Mouse (Mus musculus): ENCODE results near the gene Elane. TPM values are rescaled to one million over a fixed set of nuclear protein-coding genes. Genes with fewer than 3 reads are reported as not detected.

Elane gene
- polyA plus RNA-seq, 1 experiment, result not detected

DNA sequence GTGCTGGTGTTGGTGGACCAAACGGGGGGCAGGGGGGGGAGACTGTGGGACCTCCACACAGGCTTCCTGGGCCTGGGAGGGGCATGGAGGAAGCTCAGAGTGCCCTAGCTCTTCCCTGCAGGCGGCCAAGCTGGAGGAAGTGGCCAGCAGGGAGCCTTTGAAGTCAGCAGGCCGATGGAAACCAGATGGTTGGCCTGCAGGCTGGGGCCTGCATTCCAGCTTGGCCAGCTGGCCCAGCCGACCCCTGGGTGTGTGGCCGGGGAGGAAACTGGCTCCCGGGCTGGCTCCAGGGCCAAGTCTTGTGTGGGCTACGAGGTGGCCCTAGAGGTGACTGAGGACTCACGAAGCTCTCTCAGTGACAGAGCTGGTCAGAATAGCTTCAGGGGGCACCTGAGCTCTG is 46.7 kb downstream of the Elane start:
- Histone ChIP-seq H3K4me3 (ENCODE audit: insufficient read depth, low read length) (no peak overlapping the region), H3K27ac (ENCODE audit: insufficient read depth, low read length) (no peak overlapping the region), H3K4me1 (ENCODE audit: control insufficient read depth, insufficient read depth, low read length) (peaks cover 3% of the 10 kb centered on the region; the same call in 1 of the 2 replicates)
- TF ChIP-seq CTCF (IDR thresholded peaks at IDR 0.05; ENCODE audit: extremely low read depth, insufficient read depth, low read length) (no peak), POLR2A (IDR thresholded peaks at IDR 0.05; ENCODE audit: extremely low read depth, insufficient read depth, low read length) (no peak)

DNA sequence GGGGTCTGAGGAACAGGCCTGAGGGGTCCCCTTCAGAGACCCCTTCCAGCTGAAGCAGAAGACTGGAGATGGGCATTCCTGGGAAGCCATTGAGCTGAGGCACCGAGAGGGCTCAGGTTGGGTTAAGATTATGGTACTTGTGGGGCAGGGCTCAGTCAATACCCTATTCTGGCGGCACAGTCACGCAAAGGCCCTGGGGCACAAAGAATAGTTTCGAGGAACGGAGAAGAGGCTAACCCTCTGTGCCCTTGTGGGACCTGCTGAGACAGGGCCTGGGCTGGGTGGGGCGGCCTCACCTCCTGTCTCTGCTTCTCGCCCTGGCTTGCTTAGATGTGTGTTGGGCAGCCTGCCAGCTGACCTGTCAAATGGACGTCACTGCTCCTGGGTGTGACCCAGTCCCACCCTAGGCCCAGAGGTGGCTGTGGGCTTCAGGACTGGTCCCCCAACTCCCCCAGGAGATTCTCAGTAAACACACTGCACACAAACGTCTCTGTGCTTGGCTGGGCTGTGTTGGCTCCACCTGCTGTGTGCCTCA is 47.2 kb downstream of the Elane start:
- no peak overlapping the region for H3K4me3 ChIP-seq (ENCODE audit: insufficient read depth, low read length)
- TF ChIP-seq CTCF (IDR thresholded peaks at IDR 0.05; ENCODE audit: extremely low read depth, insufficient read depth, low read length) (no peak), POLR2A (IDR thresholded peaks at IDR 0.05; ENCODE audit: extremely low read depth, insufficient read depth, low read length) (no peak)
- peaks cover 3% of the 10 kb centered on the region; the same call in 1 of the 2 replicates for H3K4me1 ChIP-seq (ENCODE audit: control insufficient read depth, insufficient read depth, low read length)
- H3K27ac ChIP-seq (ENCODE audit: insufficient read depth, low read length), result no peak overlapping the region

DNA sequence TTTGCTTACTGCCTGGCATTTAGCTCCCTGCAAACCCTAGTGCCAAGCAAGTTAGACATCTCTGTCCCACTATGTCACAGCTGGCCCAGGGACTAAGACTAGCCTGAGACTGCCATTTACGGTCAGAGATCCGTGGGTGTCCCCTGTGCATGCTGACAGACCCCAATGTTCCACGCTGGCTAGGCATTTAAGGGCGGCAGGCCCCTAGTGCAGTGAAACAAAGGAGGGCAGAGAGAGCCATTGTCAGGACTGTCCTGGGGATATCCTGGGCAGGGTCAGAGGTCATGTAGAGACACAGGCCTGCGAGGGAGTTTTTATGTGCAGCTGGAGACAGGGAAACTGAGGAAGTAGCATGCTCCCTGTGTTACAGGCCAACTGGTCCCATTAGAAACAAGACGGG is 47.8 kb downstream of the Elane start:
- no peak overlapping the region for H3K4me3 ChIP-seq (ENCODE audit: insufficient read depth, low read length)
- TF ChIP-seq CTCF (IDR thresholded peaks at IDR 0.05; ENCODE audit: extremely low read depth, insufficient read depth, low read length) (no peak), POLR2A (IDR thresholded peaks at IDR 0.05; ENCODE audit: extremely low read depth, insufficient read depth, low read length) (no peak)
- peaks cover 3% of the 10 kb centered on the region; the same call in 1 of the 2 replicates for H3K4me1 ChIP-seq (ENCODE audit: control insufficient read depth, insufficient read depth, low read length)
- H3K27ac ChIP-seq (ENCODE audit: insufficient read depth, low read length), result no peak overlapping the region

DNA sequence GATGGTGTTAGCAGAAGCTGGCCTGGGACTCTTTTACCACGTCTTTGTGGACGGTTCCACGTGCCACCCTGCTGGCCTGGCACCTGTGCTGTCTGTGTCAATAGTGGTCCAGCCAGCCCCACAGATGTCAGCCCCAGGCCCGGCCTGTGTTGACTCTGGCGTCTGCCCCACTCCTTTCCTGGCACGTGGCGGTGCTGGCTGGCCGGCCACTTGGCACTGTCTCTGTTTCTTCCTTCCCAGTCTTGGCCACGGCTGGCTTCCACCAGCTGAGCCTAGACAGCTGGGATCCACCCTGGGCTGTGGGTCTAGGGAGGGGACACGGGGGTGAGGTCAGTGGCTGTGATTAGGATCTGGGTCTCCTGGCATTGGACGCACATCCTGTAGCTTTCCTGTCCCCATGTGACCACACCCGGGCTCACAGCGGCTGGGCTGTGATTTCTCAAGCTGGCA is 48.2 kb downstream of the Elane start:
- H3K27ac ChIP-seq (ENCODE audit: insufficient read depth, low read length), result no peak overlapping the region
- H3K4me1 ChIP-seq (ENCODE audit: control insufficient read depth, insufficient read depth, low read length), result peaks cover 3% of the 10 kb centered on the region; the same call in 1 of the 2 replicates
- TF ChIP-seq POLR2A (IDR thresholded peaks at IDR 0.05; ENCODE audit: extremely low read depth, insufficient read depth, low read length) (no peak), CTCF (IDR thresholded peaks at IDR 0.05; ENCODE audit: extremely low read depth, insufficient read depth, low read length) (no peak)
- H3K4me3 ChIP-seq (ENCODE audit: insufficient read depth, low read length), result no peak overlapping the region

DNA sequence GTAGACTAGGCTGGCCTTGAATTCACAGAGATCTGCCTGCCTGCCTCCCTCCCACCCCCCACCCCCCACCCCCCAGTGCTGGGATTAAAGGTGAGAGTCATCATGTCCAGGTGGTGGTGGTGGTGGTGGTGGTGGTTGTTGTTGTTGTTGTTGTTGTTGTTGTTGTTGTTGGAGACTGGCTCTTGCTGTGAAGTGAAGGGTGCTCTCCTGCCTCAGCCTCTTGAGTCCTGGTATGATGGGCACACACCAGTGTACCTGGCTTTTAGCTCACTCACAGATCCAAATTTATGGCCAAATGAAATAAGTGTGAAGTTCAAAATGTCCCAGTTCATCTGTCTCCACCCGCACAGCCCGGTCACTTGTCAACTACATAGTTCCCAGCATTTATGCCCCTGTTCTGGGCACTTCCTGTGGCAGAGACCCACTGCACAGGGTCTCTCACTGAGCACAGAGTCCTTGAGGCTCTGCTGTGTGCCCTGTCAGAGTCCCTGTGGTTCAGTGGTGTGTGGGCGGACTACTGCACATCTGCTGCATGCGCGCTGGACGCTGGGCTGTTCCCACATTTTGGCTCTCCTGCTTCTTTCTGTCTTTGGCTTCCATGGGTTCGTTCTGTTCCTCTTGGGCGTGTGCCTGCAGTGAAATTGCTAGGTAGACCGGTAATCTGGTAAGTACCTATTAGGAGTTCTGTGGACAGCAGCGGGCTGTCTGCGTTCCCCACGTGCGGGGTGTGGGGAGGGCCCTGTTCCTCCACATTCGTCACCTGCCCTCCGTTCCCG is 48.9 kb downstream of the Elane start:
- H3K27ac ChIP-seq (ENCODE audit: insufficient read depth, low read length), result no peak overlapping the region
- TF ChIP-seq CTCF (IDR thresholded peaks at IDR 0.05; ENCODE audit: extremely low read depth, insufficient read depth, low read length) (no peak), POLR2A (IDR thresholded peaks at IDR 0.05; ENCODE audit: extremely low read depth, insufficient read depth, low read length) (no peak)
- peaks cover 3% of the 10 kb centered on the region; the same call in 1 of the 2 replicates for H3K4me1 ChIP-seq (ENCODE audit: control insufficient read depth, insufficient read depth, low read length)
- H3K4me3 ChIP-seq (ENCODE audit: insufficient read depth, low read length), result no peak overlapping the region

DNA sequence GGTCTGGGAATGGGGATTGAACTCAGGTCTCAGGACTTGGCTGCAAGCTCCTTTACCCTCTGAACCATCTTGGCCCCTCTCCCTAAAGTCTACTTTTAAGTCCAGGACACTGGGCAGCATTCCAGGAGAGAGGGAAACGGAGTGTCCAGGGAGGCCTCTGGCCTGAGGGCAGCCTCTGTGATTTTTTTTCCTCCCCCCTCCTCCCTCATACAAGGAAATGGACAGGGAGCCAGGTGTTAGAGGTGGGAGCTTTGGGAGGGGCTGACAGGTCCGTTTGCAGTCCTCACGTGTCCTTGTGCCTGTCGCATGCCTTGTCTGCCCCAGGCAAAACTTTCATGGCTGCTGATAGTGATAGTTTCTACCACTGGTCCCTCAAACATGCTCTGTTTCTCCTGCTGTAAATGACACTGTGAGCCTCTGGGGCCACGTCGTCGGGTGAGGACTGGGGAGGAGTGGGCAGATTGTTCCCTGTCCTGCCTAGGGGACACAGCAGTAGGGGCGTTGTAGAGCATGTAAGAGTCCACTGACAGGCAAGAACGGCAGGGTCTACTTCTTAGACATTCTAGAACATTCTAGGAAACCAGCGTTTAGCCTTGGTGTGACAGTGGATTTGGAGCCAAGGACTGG is 50.4 kb downstream of the Elane start:
- H3K27ac ChIP-seq (ENCODE audit: insufficient read depth, low read length), result no peak overlapping the region

GRCm38 (mm10) chr10:79936911-79937441 is 50.9 kb downstream of the Elane start:
- Histone ChIP-seq H3K4me1 (ENCODE audit: control insufficient read depth, insufficient read depth, low read length) (peaks cover 3% of the 10 kb centered on the region; the same call in 1 of the 2 replicates), H3K4me3 (ENCODE audit: insufficient read depth, low read length) (no peak overlapping the region), H3K27ac (ENCODE audit: insufficient read depth, low read length) (no peak overlapping the region)
- TF ChIP-seq CTCF (IDR thresholded peaks at IDR 0.05; ENCODE audit: extremely low read depth, insufficient read depth, low read length), result no peak
- TF ChIP-seq POLR2A (IDR thresholded peaks at IDR 0.05; ENCODE audit: extremely low read depth, insufficient read depth, low read length), result no peak

More for the DNA sequence above, 50.4 kb downstream of the Elane start:
- peaks cover 3% of the 10 kb centered on the region; the same call in 1 of the 2 replicates for H3K4me1 ChIP-seq (ENCODE audit: control insufficient read depth, insufficient read depth, low read length)
- TF ChIP-seq POLR2A (IDR thresholded peaks at IDR 0.05; ENCODE audit: extremely low read depth, insufficient read depth, low read length), result no peak
- no peak for TF ChIP-seq CTCF (IDR thresholded peaks at IDR 0.05; ENCODE audit: extremely low read depth, insufficient read depth, low read length)
- no peak overlapping the region for H3K4me3 ChIP-seq (ENCODE audit: insufficient read depth, low read length)

Other genes with a start within 250 kb of the Elane start
- 56.2 and 65.5 TPM in 2 replicates for gene Shc2, start 248.3 kb upstream of the Elane start, polyA plus RNA-seq (2012; rRNA removed)
- 0.15 and 0.17 TPM in 2 replicates for gene Odf3l2, start 240.5 kb upstream of the Elane start, polyA plus RNA-seq (2012; rRNA removed)
- gene Madcam1, start 221.7 kb upstream of the Elane start, polyA plus RNA-seq (2012; rRNA removed), result not detected in 2 replicates
- gene Tpgs1, start 216.9 kb upstream of the Elane start, polyA plus RNA-seq (2012; rRNA removed), result 87.5 and 88.2 TPM in 2 replicates
- gene Cdc34, start 204.1 kb upstream of the Elane start, polyA plus RNA-seq (2012; rRNA removed), result 110 TPM in 2 replicates
- 1.1 and 1.4 TPM in 2 replicates for gene Gzmm, start 197.2 kb upstream of the Elane start, polyA plus RNA-seq (2012; rRNA removed)
- gene Bsg, start 181.8 kb upstream of the Elane start, polyA plus RNA-seq (2012; rRNA removed), result 1,018 and 1,074 TPM in 2 replicates
- gene Hcn2, start 169.6 kb upstream of the Elane start, polyA plus RNA-seq (2012; rRNA removed), result 123 and 128 TPM in 2 replicates
- 51.6 and 54.9 TPM in 2 replicates for gene Polrmt, start 139.7 kb upstream of the Elane start, polyA plus RNA-seq (2012; rRNA removed)
- gene Fgf22, start 131.2 kb upstream of the Elane start, polyA plus RNA-seq (2012; rRNA removed), result 6.5 and 9.7 TPM in 2 replicates
- 157 TPM in 2 replicates for gene Rnf126, start 119.3 kb upstream of the Elane start, polyA plus RNA-seq (2012; rRNA removed)
- gene Fstl3, start 109.0 kb upstream of the Elane start, polyA plus RNA-seq (2012; rRNA removed), result 5.7 and 5.9 TPM in 2 replicates
- 1.4 and 2.1 TPM in 2 replicates for gene Prss57, start 95.3 kb upstream of the Elane start, polyA plus RNA-seq (2012; rRNA removed)
- gene Palm, start 92.7 kb upstream of the Elane start, polyA plus RNA-seq (2012; rRNA removed), result 294 and 331 TPM in 2 replicates
- 0.13 and 0.21 TPM in 2 replicates for gene Misp, start 65.3 kb upstream of the Elane start, polyA plus RNA-seq (2012; rRNA removed)
- 53.3 and 54.1 TPM in 2 replicates for gene Ptbp1, start 31.8 kb upstream of the Elane start, polyA plus RNA-seq (2012; rRNA removed)
- 4.3 and 5.2 TPM in 2 replicates for gene Prtn3, start 11.8 kb upstream of the Elane start, polyA plus RNA-seq (2012; rRNA removed)
- 79.9 and 80.5 TPM in 2 replicates for gene Plppr3, start 11.6 kb upstream of the Elane start, polyA plus RNA-seq (2012; rRNA removed)
- gene Cfd, start 4.6 kb downstream of the Elane start, polyA plus RNA-seq (2012; rRNA removed), result 0.40 and 1.6 TPM in 2 replicates
- 64.8 and 68.2 TPM in 2 replicates for gene Med16, start 22.7 kb downstream of the Elane start, polyA plus RNA-seq (2012; rRNA removed)
- gene Gm26602, start 24.6 kb downstream of the Elane start, polyA plus RNA-seq (2012; rRNA removed), result not detected in 2 replicates
- gene Kiss1r, start 30.7 kb downstream of the Elane start, polyA plus RNA-seq (2012; rRNA removed), result 12.1 and 12.5 TPM in 2 replicates
- gene R3hdm4, start 35.0 kb downstream of the Elane start, polyA plus RNA-seq (2012; rRNA removed), result 425 TPM in 2 replicates
- 3.1 and 3.2 TPM in 2 replicates for gene Arid3a, start 40.8 kb downstream of the Elane start, polyA plus RNA-seq (2012; rRNA removed)
- 60.9 and 63.2 TPM in 2 replicates for gene Wdr18, start 73.9 kb downstream of the Elane start, polyA plus RNA-seq (2012; rRNA removed)
- 0.21 and 0.40 TPM in 2 replicates for gene Grin3b, start 84.5 kb downstream of the Elane start, polyA plus RNA-seq (2012; rRNA removed)
- gene Tmem259, start 98.1 kb downstream of the Elane start, polyA plus RNA-seq (2012; rRNA removed), result 168 and 183 TPM in 2 replicates
- gene Cnn2, start 102.3 kb downstream of the Elane start, polyA plus RNA-seq (2012; rRNA removed), result 8.0 and 9.0 TPM in 2 replicates
- gene Abca7, start 110.2 kb downstream of the Elane start, polyA plus RNA-seq (2012; rRNA removed), result 10.9 and 11.5 TPM in 2 replicates
- gene Arhgap45, start 130.4 kb downstream of the Elane start, polyA plus RNA-seq (2012; rRNA removed), result 6.6 and 7.2 TPM in 2 replicates
- 236 and 245 TPM in 2 replicates for gene Polr2e, start 153.5 kb downstream of the Elane start, polyA plus RNA-seq (2012; rRNA removed)
- gene Gpx4, start 160.9 kb downstream of the Elane start, polyA plus RNA-seq (2012; rRNA removed), result 890 and 934 TPM in 2 replicates
- 22.9 and 24.4 TPM in 2 replicates for gene Sbno2, start 219.3 kb downstream of the Elane start, polyA plus RNA-seq (2012; rRNA removed)
- 91.8 and 94.2 TPM in 2 replicates for gene Stk11, start 229.6 kb downstream of the Elane start, polyA plus RNA-seq (2012; rRNA removed)